Mouse (Mus musculus): Measurements from ENCODE around the gene Uts2b.
A peak's percentile ranks its signal among the peaks of the same experiment; 100 is the strongest.
"Not testable (repeated sequence)": the region's sequence is repeated elsewhere in the genome, so short reads cannot be mapped to it uniquely, and the experiment has no call there.

Gene Uts2b

GRCm38 (mm10) chr16:27374139-27374538 is 4.1 kb upstream of the Uts2b start:
- no peak for DNase-seq

- no peak for DNase-seq
Measured at GRCm38 (mm10) chr16:27370700-27371099, 661 bp upstream of the Uts2b start.

GRCm38 (mm10) chr16:27360059-27360458 is 10.0 kb downstream of the Uts2b start:
- no peak for DNase-seq

GRCm38 (mm10) chr16:27354464-27354863 is 15.6 kb downstream of the Uts2b start:
- DNase-seq: no peak

- no peak for DNase-seq
Measured at GRCm38 (mm10) chr16:27349878-27350532, 20.0 kb downstream of the Uts2b start.

- DNase-seq: no peak
Measured at GRCm38 (mm10) chr16:27349235-27349634, 20.8 kb downstream of the Uts2b start.

- DNase-seq: no peak
Measured at GRCm38 (mm10) chr16:27348359-27348758, 21.7 kb downstream of the Uts2b start.

- peak; percentile 16 for DNase-seq
Measured at GRCm38 (mm10) chr16:27347521-27347920, 22.5 kb downstream of the Uts2b start.

GRCm38 (mm10) chr16:27326463-27326862 is 43.6 kb downstream of the Uts2b start:
- no peak for DNase-seq

- DNase-seq: no peak
Measured at GRCm38 (mm10) chr16:27322047-27322446, 48.0 kb downstream of the Uts2b start.

GRCm38 (mm10) chr16:27319099-27319498 is 50.9 kb downstream of the Uts2b start:
- DNase-seq: no peak

GRCm38 (mm10) chr16:27307189-27307588 is 62.9 kb downstream of the Uts2b start, which contains the start of gene Ostn:
Ostn (plus strand) TSS chr16:27307489.
- not testable (repeated sequence) for DNase-seq
